Mouse (Mus musculus) forebrain, embryonic 14.5 days (tissue): Measurements from ENCODE around the gene Tor4a. TPM values are rescaled to one million over a fixed set of nuclear protein-coding genes. Genes with fewer than 3 reads are reported as not detected.

Experiments used
- ATAC-seq: fragments of 200-750 bp; cut with Nextera tagmentation; 2 replicates; pipeline ENCODE4 v1.8.0; 2017; ENCODE audit warnings: mild to moderate bottlenecking, moderate library complexity
- DNase-seq: peaks from one replicate; pipeline ENCODE4 v3.0.0-alpha.2; 2015; ENCODE audit warnings: low spot score
- H3K27ac ChIP-seq: fragments of 300-500 bp; sonication (generic); 2 replicates; pipeline ENCODE4 v1.5.1; 2014; ENCODE audit warnings: low read depth, mild to moderate bottlenecking, control low read depth, low read length, moderate library complexity
- H3K27me3 ChIP-seq: fragments of 300-500 bp; sonication (generic); replicated peaks from 2 replicates; pipeline ENCODE4 v1.6.1; 2014; ENCODE audit warnings: low read length, control low read depth, mixed read lengths; ENCODE audit not compliant: control insufficient read depth, insufficient read depth
- H3K36me3 ChIP-seq: fragments of 300-500 bp; sonication (generic); 2 replicates; pipeline ENCODE4 v1.6.1; 2014; ENCODE audit warnings: low read length, control low read depth; ENCODE audit not compliant: control insufficient read depth, insufficient read depth
- H3K4me1 ChIP-seq: fragments of 300-500 bp; sonication (generic); 2 replicates; pipeline ENCODE4 v1.6.1; 2014; ENCODE audit warnings: antibody characterized with exemption, low read length, control low read depth; ENCODE audit not compliant: control insufficient read depth, insufficient read depth
- H3K4me2 ChIP-seq: fragments of 300-500 bp; sonication (generic); 2 replicates; pipeline ENCODE4 v1.6.1; 2014; ENCODE audit warnings: mild to moderate bottlenecking, control low read depth, low read length
- H3K4me3 ChIP-seq: fragments of 300-500 bp; sonication (generic); 2 replicates; pipeline ENCODE4 v1.5.1; 2014; ENCODE audit warnings: low read depth, low read length, control low read depth
- H3K9ac ChIP-seq: fragments of 300-500 bp; sonication (generic); 2 replicates; pipeline ENCODE4 v1.6.1; 2014; ENCODE audit warnings: mild to moderate bottlenecking, low read length, control low read depth, moderate library complexity
- H3K9me3 ChIP-seq: fragments of 300-500 bp; sonication (generic); replicated peaks from 2 replicates; pipeline ENCODE4 v1.6.1; 2016; ENCODE audit warnings: low read length, control low read depth, mixed read lengths; ENCODE audit not compliant: control insufficient read depth
- WGBS: fragments of 180-500 bp; shearing (Covaris S2); extraction: QIAGEN DNeasy Blood & Tissue Kit; methylation state at CpG from one replicate; pipeline ENCODE4 v1.1.7; 2014; 5-methylcytosine and 5-hydroxymethylcytosine counted together
- polyA plus RNA-seq: library from polyadenylated mRNA; unstranded; fragments of >200 nt; fragmentation: Nextera tagmentation; extraction: Ambion mirVana; gene quantifications from 2 replicates; pipeline ENCODE4 v1.2.1, GENCODE M21; 2014

Tor4a gene
- polyA plus RNA-seq, 1 experiment from 2014 or later, result 0.97 TPM

- ATAC-seq, result no peak
- H3K36me3 ChIP-seq, result no peaks in the 10 kb centered on the region
Observed at GRCm38 (mm10) chr2:25157655-25158054, 39.0 kb downstream of the Tor4a start.

GRCm38 (mm10) chr2:25156990-25157389 is 39.7 kb downstream of the Tor4a start:
- DNase-seq (no peak), ATAC-seq (no peak)
- Histone ChIP-seq H3K27me3 (no peaks in the 10 kb centered on the region), H3K4me3 (no peak overlapping the region), H3K4me2 (no peak overlapping the region), H3K9ac (no peak overlapping the region), H3K36me3 (no peaks in the 10 kb centered on the region), H3K4me1 (no peaks in the 10 kb centered on the region), H3K27ac (no peak overlapping the region), H3K9me3 (no peaks in the 10 kb centered on the region)
- 53% methylated on average over 2 of the region's 2 CpGs for WGBS

More at GRCm38 (mm10) chr2:25157655-25158054, 39.0 kb downstream of the Tor4a start:
- H3K4me3 ChIP-seq, result no peak overlapping the region
- H3K4me2 ChIP-seq, result no peak overlapping the region
- H3K9me3 ChIP-seq, result no peaks in the 10 kb centered on the region
- no peak overlapping the region for H3K9ac ChIP-seq
- H3K27me3 ChIP-seq, result no peaks in the 10 kb centered on the region
- peak; percentile 77 for DNase-seq
- H3K27ac ChIP-seq, result no peak overlapping the region
- WGBS, result 46% methylated on average over 2 of the region's 2 CpGs
- H3K4me1 ChIP-seq, result no peaks in the 10 kb centered on the region

GRCm38 (mm10) chr2:25156177-25156576 is 40.5 kb downstream of the Tor4a start:
- no peak for DNase-seq
- H3K9me3 ChIP-seq, result no peaks in the 10 kb centered on the region

DNA sequence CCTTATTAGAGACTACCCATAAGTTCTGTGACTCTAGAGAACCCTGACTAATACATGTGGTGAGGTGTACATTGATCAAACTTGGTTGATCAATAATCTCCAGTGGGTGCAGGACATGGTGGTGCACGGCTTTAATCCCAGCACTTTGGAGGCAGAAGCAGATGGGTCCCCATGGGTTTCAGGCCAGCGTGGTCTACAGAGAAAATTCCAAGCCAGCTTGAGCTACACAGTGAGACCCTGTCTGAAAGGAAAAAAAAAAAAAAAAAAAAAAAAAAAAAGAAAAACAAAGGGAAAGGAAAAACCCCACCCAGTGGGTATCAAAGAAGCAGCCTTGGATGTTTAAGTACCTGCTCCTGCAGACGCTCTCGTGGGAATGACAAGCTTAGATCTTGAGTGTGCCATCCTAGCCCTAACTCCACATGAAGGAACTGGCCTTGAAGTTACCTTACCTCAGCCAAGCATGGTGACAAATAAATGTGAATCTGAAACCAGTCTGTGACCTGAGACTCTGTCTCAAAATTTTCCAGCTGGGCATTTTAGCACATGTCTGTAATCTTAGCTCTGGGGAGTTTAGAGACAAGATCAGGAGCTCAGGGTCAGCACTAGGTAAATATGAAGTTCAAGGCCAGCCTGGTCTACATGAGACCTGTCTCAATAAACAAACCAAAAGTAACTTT is 45.3 kb downstream of the Tor4a start:
- Histone ChIP-seq H3K9me3 (no peaks in the 10 kb centered on the region), H3K4me3 (no peak overlapping the region), H3K27ac (no peak overlapping the region), H3K27me3 (no peaks in the 10 kb centered on the region), H3K4me1 (no peaks in the 10 kb centered on the region), H3K36me3 (no peaks in the 10 kb centered on the region), H3K4me2 (no peak overlapping the region), H3K9ac (no peak overlapping the region)
- no peak for DNase-seq
- WGBS, result 69% methylated on average over 4 of the region's 4 CpGs
- ATAC-seq, result no peak

More at GRCm38 (mm10) chr2:25156177-25156576, 40.5 kb downstream of the Tor4a start:
- H3K9ac ChIP-seq, result no peak overlapping the region
- H3K4me3 ChIP-seq, result no peak overlapping the region
- no peak overlapping the region for H3K4me2 ChIP-seq
- no peaks in the 10 kb centered on the region for H3K4me1 ChIP-seq
- H3K36me3 ChIP-seq, result no peaks in the 10 kb centered on the region
- H3K27ac ChIP-seq, result no peak overlapping the region
- WGBS, result 96% methylated on average over 3 of the region's 3 CpGs
- H3K27me3 ChIP-seq, result no peaks in the 10 kb centered on the region
- no peak for ATAC-seq

DNA sequence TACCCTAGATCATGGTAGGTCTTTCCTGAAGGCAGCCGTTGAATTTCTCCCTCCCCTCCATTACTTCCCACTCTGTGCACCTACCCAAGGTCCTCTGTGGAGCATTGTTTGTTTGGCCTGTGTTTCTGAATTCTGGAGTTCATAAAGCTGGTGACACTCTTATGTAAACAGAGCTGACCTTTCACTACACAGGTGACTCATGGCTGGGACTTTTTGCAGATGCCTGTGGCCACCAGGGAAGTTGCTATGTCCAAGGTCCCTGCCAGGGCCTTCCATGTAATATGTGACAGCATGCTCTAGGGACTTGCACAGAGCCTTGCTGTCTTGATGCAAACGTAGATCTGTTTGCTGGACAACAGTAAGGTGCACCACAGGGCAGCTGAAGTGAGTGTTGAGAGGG is 47.0 kb downstream of the Tor4a start:
- 76% methylated on average over 2 of the region's 2 CpGs for WGBS
- Histone ChIP-seq H3K4me3 (no peak overlapping the region), H3K4me1 (no peaks in the 10 kb centered on the region), H3K27me3 (no peaks in the 10 kb centered on the region), H3K36me3 (no peaks in the 10 kb centered on the region), H3K4me2 (no peak overlapping the region), H3K9me3 (no peaks in the 10 kb centered on the region), H3K9ac (no peak overlapping the region), H3K27ac (no peak overlapping the region)
- DNase-seq (no peak), ATAC-seq (no peak)

- H3K27me3 ChIP-seq, result no peaks in the 10 kb centered on the region
- no peaks in the 10 kb centered on the region for H3K36me3 ChIP-seq
- no peaks in the 10 kb centered on the region for H3K4me1 ChIP-seq
- H3K9me3 ChIP-seq, result no peaks in the 10 kb centered on the region
- no peak overlapping the region for H3K27ac ChIP-seq
- whole genome bisulfite sequencing, result 89% methylated on average over 5 of the region's 5 CpGs
- DNase-seq, result no peak
- no peak for ATAC-seq
- H3K4me2 ChIP-seq, result no peak overlapping the region
- no peak overlapping the region for H3K9ac ChIP-seq
- no peak overlapping the region for H3K4me3 ChIP-seq
Observed at GRCm38 (mm10) chr2:25147892-25148291, 48.8 kb downstream of the Tor4a start.

- no peak overlapping the region for H3K27ac ChIP-seq
- DNase-seq (no peak), ATAC-seq (no peak)
- no peaks in the 10 kb centered on the region for H3K27me3 ChIP-seq
- H3K4me1 ChIP-seq, result no peaks in the 10 kb centered on the region
- 96% methylated on average over 5 of the region's 5 CpGs for WGBS
- H3K4me2 ChIP-seq, result no peak overlapping the region
- no peaks in the 10 kb centered on the region for H3K9me3 ChIP-seq
- H3K4me3 ChIP-seq, result no peak overlapping the region
- no peak overlapping the region for H3K9ac ChIP-seq
- H3K36me3 ChIP-seq, result no peaks in the 10 kb centered on the region
Observed at GRCm38 (mm10) chr2:25147398-25147797, 49.3 kb downstream of the Tor4a start.

GRCm38 (mm10) chr2:25145346-25145745 is 51.3 kb downstream of the Tor4a start:
- ATAC-seq, result no peak
- no peak overlapping the region for H3K9ac ChIP-seq
- no peaks in the 10 kb centered on the region for H3K36me3 ChIP-seq
- H3K4me2 ChIP-seq, result no peak overlapping the region
- 88% methylated on average over 6 of the region's 6 CpGs for WGBS
- no peak overlapping the region for H3K27ac ChIP-seq
- H3K4me3 ChIP-seq, result no peak overlapping the region
- H3K27me3 ChIP-seq, result no peaks in the 10 kb centered on the region
- H3K4me1 ChIP-seq, result no peaks in the 10 kb centered on the region
- no peak for DNase-seq
- H3K9me3 ChIP-seq, result no peaks in the 10 kb centered on the region
